Mouse (Mus musculus) heart, embryonic 12.5 days (tissue): ENCODE measurements around the gene St6galnac3. TPM values are rescaled to one million over a fixed set of nuclear protein-coding genes. Genes with fewer than 3 reads are reported as not detected.

Experiments
- ATAC-seq: fragments of 200-750 bp; cut with Nextera tagmentation; 2 replicates; pipeline ENCODE4 v1.8.0; 2017; ENCODE audit warnings: moderate TSS enrichment, moderate library complexity; ENCODE audit not compliant: insufficient number of reproducible peaks, low FRiP score
- H3K27ac ChIP-seq: fragments of 300-500 bp; sonication (generic); 2 replicates; pipeline ENCODE4 v1.5.1; 2016; ENCODE audit warnings: mild to moderate bottlenecking, moderate library complexity; ENCODE audit not compliant: poor library complexity, severe bottlenecking
- H3K27me3 ChIP-seq: fragments of 300-500 bp; sonication (generic); replicated peaks from 2 replicates; pipeline ENCODE4 v1.6.1; 2016; ENCODE audit warnings: mild to moderate bottlenecking, moderate library complexity
- H3K36me3 ChIP-seq: fragments of 300-500 bp; sonication (generic); 2 replicates; pipeline ENCODE4 v1.6.1; 2016; ENCODE audit warnings: mild to moderate bottlenecking, moderate library complexity
- H3K4me1 ChIP-seq: fragments of 300-500 bp; sonication (generic); replicated peaks from 2 replicates; pipeline ENCODE4 v1.6.1; 2016; ENCODE audit warnings: mild to moderate bottlenecking
- H3K4me2 ChIP-seq: fragments of 300-500 bp; sonication (generic); 2 replicates; pipeline ENCODE4 v1.6.1; 2016; ENCODE audit warnings: mild to moderate bottlenecking, moderate library complexity
- H3K4me3 ChIP-seq: fragments of 300-500 bp; sonication (generic); 2 replicates; pipeline ENCODE4 v1.5.1; 2016; ENCODE audit warnings: mild to moderate bottlenecking
- H3K9ac ChIP-seq: fragments of 300-500 bp; sonication (generic); 2 replicates; pipeline ENCODE4 v1.6.1; 2016; ENCODE audit warnings: mild to moderate bottlenecking, moderate library complexity
- H3K9me3 ChIP-seq: fragments of 300-500 bp; sonication (generic); replicated peaks from 2 replicates; pipeline ENCODE4 v1.6.1; 2016; ENCODE audit warnings: mild to moderate bottlenecking, moderate library complexity
- WGBS: fragments of 180-500 bp; shearing (Covaris S2); methylation state at CpG from one replicate; pipeline ENCODE4 v1.1.7; 2016; 5-methylcytosine and 5-hydroxymethylcytosine counted together
- polyA plus RNA-seq: library from polyadenylated mRNA; unstranded; fragments of >200 nt; fragmentation: Nextera tagmentation; extraction: Ambion mirVana; gene quantifications from 2 replicates; pipeline ENCODE4 v1.2.1, GENCODE M21; 2016

The St6galnac3 gene
- polyA plus RNA-seq, 1 experiment from 2014 or later = 27.0 TPM

DNA sequence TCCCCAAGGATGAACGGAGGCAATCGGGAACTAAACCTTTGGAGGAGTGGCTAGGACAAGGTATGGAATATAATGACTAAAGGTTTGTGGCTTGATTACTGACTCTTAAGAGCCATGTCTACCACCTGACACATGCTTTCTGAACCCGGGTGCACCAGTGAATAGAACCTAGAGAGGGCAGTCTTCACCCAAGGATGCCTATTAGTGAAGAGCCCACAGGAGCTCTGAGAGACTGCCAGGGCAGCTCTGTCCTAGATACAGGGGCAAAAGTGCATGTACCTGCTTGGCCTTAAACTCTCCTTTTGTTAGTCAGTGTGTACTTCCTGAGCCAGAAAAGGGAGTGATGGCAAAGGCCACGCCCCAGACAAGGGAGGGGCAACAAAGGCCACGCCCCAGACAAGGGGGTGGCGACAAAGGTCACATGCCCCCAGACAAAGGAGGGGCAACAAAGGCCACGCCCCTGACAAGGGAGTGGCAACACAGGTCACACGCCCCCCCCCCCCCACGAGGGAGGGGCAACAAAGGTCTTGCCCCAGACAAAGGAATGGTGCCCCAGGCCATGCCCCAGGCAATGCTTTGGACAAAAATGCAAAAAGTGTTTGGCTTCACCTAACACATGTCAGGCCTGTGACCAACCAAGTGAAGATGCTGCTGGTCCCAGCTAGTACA is 376.0 kb downstream of the St6galnac3 start:
- Histone ChIP-seq H3K27ac (no peak overlapping the region), H3K9me3 (no peaks in the 10 kb centered on the region), H3K9ac (no peak overlapping the region), H3K36me3 (no peaks in the 10 kb centered on the region), H3K4me3 (no peak overlapping the region), H3K4me2 (no peak overlapping the region), H3K4me1 (peaks cover 2% of the 10 kb centered on the region; the same call in 1 of the 2 replicates), H3K27me3 (no peaks in the 10 kb centered on the region)
- ATAC-seq = no peak
- 94% methylated on average over 9 of the region's 9 CpGs for WGBS

DNA sequence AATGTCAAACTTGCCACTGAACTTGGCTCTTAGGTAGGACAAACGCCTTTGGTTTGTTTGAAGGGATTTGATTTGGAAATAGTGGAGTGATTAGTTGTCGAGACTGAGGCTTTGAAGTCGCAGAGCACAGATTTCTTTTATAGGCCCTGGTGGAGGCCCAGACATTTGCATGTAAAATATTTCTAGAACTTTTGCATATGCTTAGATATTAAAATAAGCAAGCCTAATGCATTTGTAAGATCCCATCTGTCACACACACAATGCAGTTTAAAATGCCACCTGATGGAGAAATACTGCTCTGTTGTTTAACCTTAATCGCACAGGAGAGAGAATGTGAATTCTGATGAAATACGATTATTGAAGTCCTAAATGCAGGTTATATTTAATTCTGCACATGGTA is 380.0 kb downstream of the St6galnac3 start:
- 78% methylated on average over 5 of the region's 5 CpGs for WGBS
- H3K27me3 ChIP-seq = no peaks in the 10 kb centered on the region
- H3K4me3 ChIP-seq = no peak overlapping the region
- H3K27ac ChIP-seq = no peak overlapping the region
- H3K36me3 ChIP-seq = no peaks in the 10 kb centered on the region
- ATAC-seq = no peak
- H3K9me3 ChIP-seq = no peaks in the 10 kb centered on the region
- no peak overlapping the region for H3K9ac ChIP-seq
- no peak overlapping the region for H3K4me2 ChIP-seq
- H3K4me1 ChIP-seq = peaks cover 2% of the 10 kb centered on the region; the same call in 1 of the 2 replicates

DNA sequence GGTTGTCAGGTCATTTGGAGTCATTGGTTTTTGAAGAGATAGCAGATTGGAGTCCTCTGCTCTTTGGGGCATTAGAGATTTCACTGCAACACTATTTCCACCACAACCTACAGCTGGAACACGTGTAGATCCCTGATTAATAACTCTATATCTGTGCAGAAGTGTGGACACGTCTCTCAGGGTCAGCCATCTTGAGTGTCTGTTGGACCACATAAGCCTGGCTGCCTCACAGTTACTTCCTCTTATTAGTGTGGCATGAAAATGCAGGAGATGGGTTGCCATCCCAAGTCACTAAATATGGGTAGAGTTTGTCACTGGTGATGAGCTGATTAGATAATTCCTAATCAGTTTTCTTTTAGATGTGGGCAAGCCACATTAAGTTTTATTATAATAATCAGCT is 385.0 kb downstream of the St6galnac3 start:
- WGBS = 77% methylated on average over 2 of the region's 2 CpGs
- no peak for ATAC-seq

DNA sequence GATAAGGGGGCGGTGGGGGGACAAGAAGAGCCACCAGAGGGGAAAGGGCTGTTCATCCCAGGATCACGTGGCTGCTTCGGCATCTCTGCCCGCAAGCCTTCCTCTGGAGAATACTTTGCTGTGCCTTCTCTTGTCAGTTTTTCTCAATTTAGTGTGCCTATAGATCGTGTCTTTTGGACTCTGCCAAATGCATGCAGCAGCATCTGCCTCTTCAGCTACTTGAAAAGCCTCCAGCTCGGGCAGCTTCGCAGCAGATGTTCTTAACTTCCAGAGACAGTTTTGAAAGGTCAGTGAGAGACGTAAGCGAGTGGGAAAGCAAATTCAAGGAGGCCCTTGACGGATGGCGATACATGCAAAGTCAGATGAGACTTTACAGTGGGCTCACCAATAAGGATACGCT is 385.9 kb downstream of the St6galnac3 start:
- no peak overlapping the region for H3K4me3 ChIP-seq
- no peaks in the 10 kb centered on the region for H3K9me3 ChIP-seq
- no peaks in the 10 kb centered on the region for H3K4me1 ChIP-seq
- no peak overlapping the region for H3K9ac ChIP-seq
- no peak overlapping the region for H3K4me2 ChIP-seq
- ATAC-seq = no peak
- WGBS = 73% methylated on average over 12 of the region's 12 CpGs
- H3K27me3 ChIP-seq = no peaks in the 10 kb centered on the region
- no peaks in the 10 kb centered on the region for H3K36me3 ChIP-seq
- no peak overlapping the region for H3K27ac ChIP-seq

More for the DNA sequence above, 385.0 kb downstream of the St6galnac3 start:
- H3K36me3 ChIP-seq = no peaks in the 10 kb centered on the region
- H3K27me3 ChIP-seq = no peaks in the 10 kb centered on the region
- no peak overlapping the region for H3K9ac ChIP-seq
- no peaks in the 10 kb centered on the region for H3K9me3 ChIP-seq
- no peak overlapping the region for H3K4me2 ChIP-seq
- H3K27ac ChIP-seq = no peak overlapping the region
- H3K4me3 ChIP-seq = no peak overlapping the region
- H3K4me1 ChIP-seq = no peaks in the 10 kb centered on the region

DNA sequence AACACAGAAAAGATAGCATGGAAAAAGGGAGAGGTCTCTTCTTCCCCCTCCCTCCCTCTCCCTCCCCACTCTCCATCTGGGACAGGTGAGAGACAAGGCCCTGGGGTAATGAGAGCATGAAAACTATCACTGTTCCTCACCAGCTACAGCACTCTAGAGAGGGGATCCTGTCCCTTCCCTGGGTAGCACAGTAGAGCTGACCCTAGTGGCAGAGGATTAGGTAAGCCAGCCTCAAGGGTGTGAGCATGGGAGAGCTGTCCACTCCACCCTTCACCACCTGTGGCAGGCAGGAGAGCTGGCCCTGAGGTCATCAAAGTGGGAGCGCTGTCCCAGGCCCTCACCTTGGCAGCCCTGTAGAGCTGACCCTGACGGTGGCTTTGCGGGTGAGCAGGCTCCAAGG is 387.2 kb downstream of the St6galnac3 start:
- Histone ChIP-seq H3K4me2 (no peak overlapping the region), H3K36me3 (no peaks in the 10 kb centered on the region), H3K27ac (no peak overlapping the region), H3K27me3 (no peaks in the 10 kb centered on the region), H3K4me3 (no peak overlapping the region), H3K9me3 (no peaks in the 10 kb centered on the region), H3K4me1 (no peaks in the 10 kb centered on the region), H3K9ac (no peak overlapping the region)
- ATAC-seq = no peak
- WGBS = 66% methylated on average over 3 of the region's 3 CpGs

DNA sequence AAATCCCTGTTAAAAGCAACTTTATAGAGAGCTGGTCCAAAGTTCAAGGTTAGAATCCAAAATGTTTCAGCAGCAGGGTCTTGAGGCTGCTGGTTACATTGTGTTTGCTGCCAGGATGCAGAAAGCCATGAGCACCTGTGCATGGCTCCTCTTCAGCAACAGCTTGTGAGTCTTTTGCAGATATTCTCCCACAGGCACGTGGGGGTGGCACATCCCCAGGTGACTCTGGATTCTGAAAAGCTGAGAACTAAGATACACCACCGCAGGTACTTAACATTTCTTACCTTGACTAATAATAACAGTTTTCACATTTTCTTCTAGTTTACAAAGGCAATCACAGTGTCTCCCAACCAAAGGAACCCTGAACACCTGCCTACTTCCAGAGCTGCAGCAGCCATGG is 387.8 kb downstream of the St6galnac3 start:
- H3K4me3 ChIP-seq = no peak overlapping the region
- no peaks in the 10 kb centered on the region for H3K4me1 ChIP-seq
- no peaks in the 10 kb centered on the region for H3K27me3 ChIP-seq
- H3K4me2 ChIP-seq = no peak overlapping the region
- H3K36me3 ChIP-seq = no peaks in the 10 kb centered on the region
- no peak overlapping the region for H3K27ac ChIP-seq
- H3K9me3 ChIP-seq = no peaks in the 10 kb centered on the region
- no peak overlapping the region for H3K9ac ChIP-seq
- 87% methylated on average over 2 of the region's 2 CpGs for WGBS
- no peak for ATAC-seq

DNA sequence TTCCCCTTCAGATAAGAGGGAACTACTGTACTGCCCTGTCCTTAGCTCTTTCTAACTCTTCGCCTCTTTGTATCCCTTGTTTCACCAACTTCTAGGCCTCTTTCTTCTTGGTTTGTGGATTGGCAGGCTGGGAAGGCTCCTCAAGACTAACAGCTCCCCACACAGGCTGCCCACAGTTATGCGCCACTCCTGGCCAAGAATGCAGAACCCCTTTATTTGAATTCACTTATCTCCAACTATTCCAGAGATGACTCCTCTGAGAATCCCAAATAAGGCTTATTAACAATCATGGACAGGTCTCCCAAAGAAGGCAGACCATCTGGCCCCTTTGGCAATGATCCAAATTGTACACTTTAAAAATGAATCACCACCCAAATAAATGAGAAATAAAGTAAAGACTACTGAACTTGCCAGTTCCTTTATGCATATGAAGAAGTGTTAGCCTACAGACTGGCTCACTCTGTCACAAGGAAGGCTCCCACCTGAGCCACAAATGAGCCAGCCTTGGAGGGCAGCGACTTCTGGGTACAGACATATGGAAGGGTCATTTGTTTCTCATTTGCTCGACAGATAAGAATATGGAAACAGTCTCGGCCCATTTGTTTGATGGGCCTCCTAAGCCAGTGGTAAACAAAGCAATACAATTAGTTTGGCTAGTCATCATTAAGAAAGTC is 390.7 kb downstream of the St6galnac3 start:
- H3K9ac ChIP-seq = no peak overlapping the region
- peaks cover 4% of the 10 kb centered on the region; the same call in 1 of the 2 replicates for H3K9me3 ChIP-seq
- H3K4me1 ChIP-seq = no peaks in the 10 kb centered on the region
- no peaks in the 10 kb centered on the region for H3K36me3 ChIP-seq
- no peak for ATAC-seq
- no peak overlapping the region for H3K4me2 ChIP-seq
- H3K27ac ChIP-seq = no peak overlapping the region
- 47% methylated on average over 5 of the region's 5 CpGs for WGBS
- no peak overlapping the region for H3K4me3 ChIP-seq
- H3K27me3 ChIP-seq = no peaks in the 10 kb centered on the region

DNA sequence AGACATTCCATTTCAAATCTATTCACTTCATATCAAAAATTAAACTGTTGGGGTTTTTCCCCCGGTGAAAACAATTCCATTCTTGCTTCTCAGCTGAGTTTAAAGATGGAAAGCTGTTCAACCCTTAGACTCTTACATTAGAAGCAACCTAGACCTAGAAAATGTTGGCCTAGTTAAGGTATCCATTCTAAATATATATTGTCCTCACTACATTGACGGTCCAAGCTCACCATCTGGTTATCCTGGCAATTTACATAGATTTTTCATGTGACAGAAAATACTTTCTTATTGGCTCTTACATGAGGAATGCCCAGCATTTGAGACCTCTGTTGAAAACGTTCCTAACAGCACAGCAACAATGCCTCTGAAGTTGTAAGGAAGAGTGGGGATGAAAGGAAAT is 400.7 kb downstream of the St6galnac3 start:
- H3K27me3 ChIP-seq = no peaks in the 10 kb centered on the region
- no peak overlapping the region for H3K4me3 ChIP-seq
- no peak overlapping the region for H3K9ac ChIP-seq
- no peaks in the 10 kb centered on the region for H3K4me1 ChIP-seq
- ATAC-seq = no peak
- no peak overlapping the region for H3K4me2 ChIP-seq
- WGBS = 65% methylated on average over 3 of the region's 3 CpGs
- H3K36me3 ChIP-seq = no peaks in the 10 kb centered on the region
- no peaks in the 10 kb centered on the region for H3K9me3 ChIP-seq
- no peak overlapping the region for H3K27ac ChIP-seq

DNA sequence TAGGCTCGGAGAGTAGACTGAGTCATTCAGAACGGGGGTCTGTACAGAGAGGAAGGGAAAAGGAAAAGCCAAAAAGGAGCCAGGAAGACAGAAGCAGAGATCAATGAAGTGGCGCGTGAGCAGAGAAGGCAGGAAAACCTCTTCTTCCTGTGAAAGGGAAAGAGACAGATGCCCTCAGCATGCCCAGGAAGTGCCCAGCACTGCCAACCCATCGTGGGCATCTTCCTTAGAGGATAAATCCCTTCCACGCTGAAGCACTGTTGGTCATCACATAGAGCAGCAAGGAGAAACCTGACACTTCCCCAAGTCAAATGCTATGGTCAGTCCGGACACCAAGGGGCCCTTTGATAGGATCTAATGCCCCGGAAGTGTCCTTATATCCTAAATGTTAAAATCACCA is 401.5 kb downstream of the St6galnac3 start:
- no peak overlapping the region for H3K27ac ChIP-seq
- 68% methylated on average over 8 of the region's 8 CpGs for WGBS
- no peak overlapping the region for H3K4me2 ChIP-seq
- ATAC-seq = no peak
- no peaks in the 10 kb centered on the region for H3K27me3 ChIP-seq
- H3K9me3 ChIP-seq = no peaks in the 10 kb centered on the region
- no peaks in the 10 kb centered on the region for H3K36me3 ChIP-seq
- no peak overlapping the region for H3K4me3 ChIP-seq
- no peak overlapping the region for H3K9ac ChIP-seq
- H3K4me1 ChIP-seq = no peaks in the 10 kb centered on the region

DNA sequence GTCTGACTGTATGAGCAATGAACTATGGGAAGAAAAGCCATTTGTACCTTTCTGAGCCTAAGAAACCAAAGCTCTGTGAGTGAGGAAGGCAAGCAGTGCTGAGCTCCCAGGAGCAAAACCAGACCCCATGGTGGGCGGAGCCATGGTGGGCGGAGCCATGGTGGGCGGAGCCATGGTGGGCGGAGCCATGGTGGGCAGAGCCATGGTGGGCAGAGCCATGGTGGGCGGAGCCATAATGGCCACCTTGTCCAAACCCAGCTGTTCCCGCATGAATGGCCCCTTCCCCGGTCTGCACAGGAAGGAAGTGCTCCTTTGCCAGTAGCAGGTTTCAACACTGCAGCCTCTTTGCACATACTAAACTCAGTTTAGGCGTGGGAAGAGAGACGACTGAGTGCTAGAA is 411.4 kb downstream of the St6galnac3 start:
- Histone ChIP-seq H3K27me3 (no peaks in the 10 kb centered on the region), H3K4me1 (no peaks in the 10 kb centered on the region), H3K4me2 (no peak overlapping the region), H3K4me3 (no peak overlapping the region), H3K36me3 (no peaks in the 10 kb centered on the region), H3K9ac (no peak overlapping the region), H3K9me3 (no peaks in the 10 kb centered on the region), H3K27ac (no peak overlapping the region)
- no peak for ATAC-seq
- WGBS = 56% methylated on average over 9 of the region's 9 CpGs

DNA sequence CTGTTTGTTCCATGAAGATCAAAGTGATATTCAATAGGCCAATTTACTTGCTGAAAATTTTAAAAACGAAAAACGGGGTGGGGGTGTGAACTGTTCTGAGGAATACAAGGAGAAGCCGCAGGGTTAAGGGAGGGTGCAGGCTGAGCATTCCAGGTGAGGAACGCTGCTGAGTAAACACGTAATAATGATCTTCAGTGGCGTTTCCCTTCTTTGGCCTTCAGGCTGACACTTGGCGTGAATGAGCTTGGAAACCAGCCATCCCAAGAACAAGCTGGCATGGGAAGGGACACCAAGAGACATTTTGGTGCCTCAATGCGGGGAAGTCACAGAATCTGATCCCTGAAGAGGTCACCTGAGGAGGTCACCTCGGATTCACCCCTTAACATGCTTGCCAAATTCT is 411.8 kb downstream of the St6galnac3 start:
- H3K9me3 ChIP-seq = no peaks in the 10 kb centered on the region
- no peak overlapping the region for H3K9ac ChIP-seq
- no peak overlapping the region for H3K27ac ChIP-seq
- ATAC-seq = no peak
- WGBS = 92% methylated on average over 9 of the region's 9 CpGs
- no peaks in the 10 kb centered on the region for H3K27me3 ChIP-seq
- H3K4me2 ChIP-seq = no peak overlapping the region
- H3K4me3 ChIP-seq = no peak overlapping the region
- no peaks in the 10 kb centered on the region for H3K4me1 ChIP-seq
- no peaks in the 10 kb centered on the region for H3K36me3 ChIP-seq

DNA sequence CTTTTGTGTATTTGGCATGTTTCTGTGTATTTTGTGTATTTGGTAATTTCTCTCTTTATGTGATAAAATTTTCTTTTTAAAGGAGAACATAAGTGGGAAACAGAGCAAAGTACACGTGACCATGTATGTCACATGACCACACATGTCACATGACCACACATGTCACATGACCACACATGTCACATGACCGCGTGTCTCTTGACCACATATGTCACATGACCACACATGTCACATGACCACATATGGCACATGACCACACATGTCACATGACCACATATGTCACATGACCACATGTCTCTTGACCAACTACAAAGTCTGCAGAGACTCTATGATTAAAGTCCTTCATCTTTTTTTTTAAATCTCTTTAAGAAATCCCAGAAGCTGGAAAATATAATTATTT is 413.0 kb downstream of the St6galnac3 start:
- no peak for ATAC-seq
- Histone ChIP-seq H3K9ac (no peak overlapping the region), H3K9me3 (no peaks in the 10 kb centered on the region), H3K4me1 (no peaks in the 10 kb centered on the region), H3K27me3 (no peaks in the 10 kb centered on the region), H3K27ac (no peak overlapping the region), H3K4me2 (no peak overlapping the region), H3K36me3 (no peaks in the 10 kb centered on the region), H3K4me3 (no peak overlapping the region)
- WGBS = 84% methylated on average over 3 of the region's 3 CpGs
